Mouse (Mus musculus) heart, embryonic 11.5 days (tissue): ENCODE measurements around the gene Wdr47. TPM values are rescaled to one million over a fixed set of nuclear protein-coding genes. Genes with fewer than 3 reads are reported as not detected.
A peak's percentile ranks its signal among the peaks of the same experiment; 100 is the strongest.
"Not testable (repeated sequence)": the region's sequence is repeated elsewhere in the genome, so short reads cannot be mapped to it uniquely, and the experiment has no call there.

ENCODE experiments used
- ATAC-seq: fragments of 200-750 bp; cut with Nextera tagmentation; replicated peaks from 2 replicates; pipeline ENCODE4 v1.8.0; 2017; ENCODE audit warnings: moderate library complexity; ENCODE audit not compliant: insufficient number of reproducible peaks, low FRiP score, low TSS enrichment
- H3K27ac ChIP-seq: fragments of 300-500 bp; sonication (generic); 2 replicates; pipeline ENCODE4 v1.5.1; 2014; ENCODE audit warnings: mild to moderate bottlenecking, low read depth, low read length
- H3K27me3 ChIP-seq: fragments of 300-500 bp; sonication (generic); 2 replicates; pipeline ENCODE4 v1.6.1; 2014; ENCODE audit warnings: mild to moderate bottlenecking, low read length, mixed read lengths; ENCODE audit not compliant: control insufficient read depth, insufficient read depth
- H3K36me3 ChIP-seq: fragments of 300-500 bp; sonication (generic); 2 replicates; pipeline ENCODE4 v1.6.1; 2014; ENCODE audit warnings: mild to moderate bottlenecking, low read length, moderate library complexity, mixed read lengths; ENCODE audit not compliant: control insufficient read depth, insufficient read depth
- H3K4me1 ChIP-seq: fragments of 300-500 bp; sonication (generic); 2 replicates; pipeline ENCODE4 v1.6.1; 2014; ENCODE audit warnings: low read length; ENCODE audit not compliant: control insufficient read depth, insufficient read depth
- H3K4me2 ChIP-seq: fragments of 300-500 bp; sonication (generic); 2 replicates; pipeline ENCODE4 v1.6.1; 2014; ENCODE audit warnings: mild to moderate bottlenecking, moderate library complexity
- H3K4me3 ChIP-seq: fragments of 300-500 bp; sonication (generic); 2 replicates; pipeline ENCODE4 v1.5.1; 2014; ENCODE audit warnings: low read depth, low read length
- H3K9ac ChIP-seq: fragments of 300-500 bp; sonication (generic); 2 replicates; pipeline ENCODE4 v1.6.1; 2014; ENCODE audit warnings: mild to moderate bottlenecking, low read depth, low read length, moderate library complexity
- H3K9me3 ChIP-seq: fragments of 300-500 bp; sonication (generic); replicated peaks from 2 replicates; pipeline ENCODE4 v1.6.1; 2016; ENCODE audit warnings: low read length; ENCODE audit not compliant: control insufficient read depth
- WGBS: fragments of 180-500 bp; shearing (Covaris S2); extraction: QIAGEN DNeasy Blood & Tissue Kit; methylation state at CpG from one replicate; pipeline ENCODE4 v1.1.7; 2014; ENCODE audit not compliant: insufficient replicate concordance; 5-methylcytosine and 5-hydroxymethylcytosine counted together
- polyA plus RNA-seq: library from polyadenylated mRNA; unstranded; fragments of >200 nt; fragmentation: Nextera tagmentation; extraction: Ambion mirVana; gene quantifications from 2 replicates; pipeline ENCODE4 v1.2.1, GENCODE M21; 2014

Gene Wdr47
- polyA plus RNA-seq, 1 experiment from 2014 or later = 7.5 TPM

DNA sequence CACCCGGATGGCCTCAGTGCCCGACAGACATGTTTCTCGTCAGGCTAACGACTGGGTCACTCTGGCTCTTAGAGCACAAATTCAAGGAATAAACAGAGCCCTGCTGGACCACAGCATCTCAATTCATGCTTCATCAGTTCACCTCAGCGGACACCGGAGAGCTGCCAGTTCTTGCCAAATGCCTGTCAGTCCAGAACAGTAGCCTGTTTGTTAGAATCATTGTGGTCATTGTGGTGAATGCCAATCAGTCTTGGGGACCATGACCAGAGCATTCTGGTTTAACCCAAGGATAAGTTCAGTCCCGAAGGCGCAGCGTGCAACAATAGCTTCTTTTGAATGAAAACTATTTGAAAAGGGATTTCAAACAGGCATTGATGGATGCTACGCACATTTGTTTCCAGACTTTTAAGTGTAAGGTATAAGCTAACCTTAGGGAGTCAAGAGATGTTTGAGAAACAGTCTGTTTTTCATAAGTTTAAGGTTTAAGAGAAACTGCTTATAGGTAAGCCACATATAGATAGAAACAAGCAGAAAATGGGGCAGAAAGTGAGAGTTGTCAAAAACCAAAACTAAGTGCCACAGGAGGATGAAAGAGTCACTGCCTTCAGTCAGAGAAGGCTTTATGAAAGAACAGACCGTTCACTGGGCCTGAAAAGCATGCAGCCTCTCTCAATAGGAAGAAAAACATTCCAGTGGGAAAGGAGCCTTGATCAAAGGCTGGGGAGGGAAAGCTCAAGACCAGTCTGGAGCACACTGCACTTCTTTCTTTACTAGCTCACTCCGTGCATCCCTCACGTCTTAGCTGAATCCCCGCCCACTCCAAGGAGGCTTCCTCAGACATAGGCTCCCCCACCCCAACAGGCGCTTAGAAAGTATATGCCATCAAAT, 22.8 kb upstream of the Wdr47 start:
- Histone ChIP-seq H3K9ac (no peak overlapping the region), H3K4me2 (no peak overlapping the region), H3K36me3 (no peaks in the 10 kb centered on the region), H3K4me1 (peaks cover 8% of the 10 kb centered on the region), H3K27me3 (0 out of 2 replicates have a peak, but pooled peaks cover 2% of the 10 kb centered on the region), H3K27ac (no peak overlapping the region), H3K9me3 (no peaks in the 10 kb centered on the region), H3K4me3 (no peak overlapping the region)
- WGBS = 57% methylated on average over 15 of the region's 15 CpGs
- no peak for ATAC-seq

DNA sequence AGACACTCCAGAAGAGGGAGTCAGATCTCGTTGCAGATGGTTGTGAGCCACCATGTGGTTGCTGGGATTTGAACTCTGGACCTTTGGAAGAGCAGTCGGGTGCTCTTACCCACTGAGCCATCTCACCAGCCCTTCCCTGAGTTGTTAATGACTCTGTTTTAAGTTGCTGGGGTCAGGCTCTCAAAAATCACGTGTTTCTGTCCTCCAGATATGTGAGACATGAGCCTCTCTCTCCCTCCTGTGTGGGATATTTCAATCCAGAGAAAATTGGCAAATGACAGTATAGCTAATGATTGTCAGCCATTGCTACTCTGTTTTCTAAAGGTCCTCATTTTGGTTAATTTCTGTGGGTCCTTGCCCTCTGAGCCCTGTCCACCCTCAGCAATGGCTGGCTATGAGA, 21.4 kb upstream of the Wdr47 start:
- not testable (repeated sequence) for H3K27me3 ChIP-seq, ATAC-seq, H3K9ac ChIP-seq, H3K9me3 ChIP-seq, H3K4me1 ChIP-seq, H3K4me3 ChIP-seq, H3K27ac ChIP-seq, H3K36me3 ChIP-seq, H3K4me2 ChIP-seq
- WGBS = 60% methylated on average over 2 of the region's 3 CpGs

DNA sequence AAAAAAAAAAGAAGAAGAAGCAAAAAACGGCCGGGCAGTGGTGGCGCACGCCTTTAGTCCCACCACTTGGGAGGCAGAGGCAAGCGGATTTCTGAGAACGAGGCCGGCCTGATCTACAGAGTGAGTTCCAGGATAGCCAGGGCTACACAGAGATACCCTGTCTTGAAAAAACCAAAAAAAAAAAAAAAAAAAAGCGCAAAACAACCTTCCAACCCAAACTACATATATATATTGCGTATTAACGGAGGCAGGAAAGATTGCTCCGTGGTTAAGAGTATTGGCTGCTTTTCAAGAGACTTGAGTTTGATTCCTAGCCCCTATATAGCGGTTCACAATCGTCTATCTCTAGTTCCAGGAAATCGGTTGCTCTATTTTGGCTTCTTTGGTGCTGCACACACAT, 20.3 kb upstream of the Wdr47 start:
- Histone ChIP-seq H3K36me3 (no peaks in the 10 kb centered on the region), H3K9me3 (no peaks in the 10 kb centered on the region), H3K4me2 (peak overlapping the region; percentile 78), H3K4me3 (peak overlapping the region; percentile 78), H3K4me1 (peaks cover 8% of the 10 kb centered on the region), H3K9ac (no peak overlapping the region), H3K27me3 (0 out of 2 replicates have a peak, but pooled peaks cover 2% of the 10 kb centered on the region), H3K27ac (no peak overlapping the region)
- 87% methylated on average over 14 of the region's 14 CpGs for WGBS
- ATAC-seq = no peak

DNA sequence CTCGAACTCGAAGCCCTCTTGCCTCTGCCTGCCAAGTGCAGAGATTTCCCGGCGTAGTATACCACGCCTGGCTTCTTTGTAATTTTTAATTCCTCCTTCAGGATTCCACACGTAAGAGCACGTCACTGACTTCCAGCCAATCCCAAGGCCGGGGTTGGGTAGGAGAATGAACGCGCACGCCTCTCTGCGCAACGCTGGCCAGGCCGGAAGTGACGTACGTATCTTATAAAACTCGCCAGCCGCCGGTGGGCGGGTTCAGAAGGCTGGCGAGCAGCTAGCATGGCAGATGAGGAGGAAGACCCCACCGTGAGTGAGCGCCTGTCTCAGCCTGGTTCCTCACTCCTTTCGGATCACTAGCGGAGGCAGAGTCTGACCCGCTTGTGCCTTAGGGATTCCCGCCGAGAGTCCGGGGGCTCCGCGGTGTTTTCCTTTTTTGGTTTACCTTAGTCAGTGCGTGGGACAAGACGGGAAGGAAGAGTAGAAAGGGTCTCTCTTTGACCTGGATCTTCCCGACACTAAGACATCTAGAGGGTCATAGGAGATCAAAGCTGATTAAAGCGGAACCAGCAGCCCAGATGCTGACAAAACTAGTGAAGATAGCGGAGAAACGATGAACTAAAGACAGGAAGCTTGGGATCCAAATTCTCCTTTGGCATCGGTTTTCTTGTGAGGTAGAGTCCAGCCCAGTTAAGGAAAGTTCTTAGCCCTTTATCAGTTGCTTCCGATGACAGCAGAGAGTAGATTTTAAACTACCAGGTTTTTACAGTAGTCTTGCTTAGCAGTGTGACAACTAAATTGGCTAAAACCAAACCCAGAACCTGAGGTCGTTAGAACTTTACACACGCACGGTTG, 19.4 kb upstream of the Wdr47 start, which contains the start of gene Taf13:
Gene Taf13, plus strand, starts transcription at position 256 of the 852 bp plus-strand sequence.
- H3K27me3 ChIP-seq = 0 out of 2 replicates have a peak, but pooled peaks cover 2% of the 10 kb centered on the region
- peak within 1 kb of the TSS; percentile 78 for H3K4me2 ChIP-seq
- H3K9me3 ChIP-seq = no peaks in the 10 kb centered on the region
- H3K4me3 ChIP-seq = peak within 1 kb of the TSS; percentile 78
- no peaks in the 10 kb centered on the region for H3K36me3 ChIP-seq
- H3K27ac ChIP-seq = peak within 1 kb of the TSS; percentile 65; the same call in 1 of the 2 replicates
- peak; percentile 97 for ATAC-seq
- peak within 1 kb of the TSS; percentile 87 for H3K9ac ChIP-seq
- 2% methylated on average over 42 of the region's 42 CpGs for WGBS
- peaks cover 8% of the 10 kb centered on the region for H3K4me1 ChIP-seq

DNA sequence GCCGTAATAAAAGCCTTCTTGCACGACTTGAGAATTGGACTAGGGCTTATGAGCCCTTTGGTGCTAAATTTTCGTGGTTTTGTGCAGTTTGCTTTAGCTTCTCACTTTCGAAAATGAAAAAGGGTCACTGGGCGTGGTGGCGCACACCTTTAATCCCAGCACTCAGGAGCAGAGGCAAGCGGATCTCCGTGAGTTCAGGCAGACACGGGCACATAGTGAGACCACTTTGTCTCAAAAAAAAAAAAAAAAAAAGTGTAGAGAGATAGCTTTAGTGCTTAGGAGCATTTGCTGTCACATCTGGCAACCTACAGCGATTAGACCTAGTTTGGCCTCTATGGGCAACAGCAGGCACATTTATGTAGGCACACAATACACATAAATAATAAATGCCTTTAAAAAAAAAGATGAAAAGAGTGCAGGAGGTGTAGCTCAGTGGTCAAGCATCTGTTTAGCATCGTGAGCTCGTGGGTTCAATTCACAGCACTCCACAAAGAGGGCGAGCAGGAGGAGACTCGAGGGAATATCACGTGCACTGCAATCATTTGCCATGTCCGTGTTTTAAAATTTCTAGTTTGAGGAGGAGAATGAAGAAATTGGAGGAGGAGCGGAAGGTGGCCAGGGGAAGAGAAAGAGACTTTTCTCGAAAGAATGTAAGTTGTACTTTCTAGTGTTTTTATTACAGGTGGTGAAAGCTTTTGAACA, 18.6 kb upstream of the Wdr47 start:
- Histone ChIP-seq H3K9me3 (no peaks in the 10 kb centered on the region), H3K36me3 (no peaks in the 10 kb centered on the region), H3K4me3 (peak overlapping the region; percentile 78), H3K4me2 (peak overlapping the region; percentile 78), H3K27me3 (0 out of 2 replicates have a peak, but pooled peaks cover 2% of the 10 kb centered on the region), H3K9ac (peak overlapping the region; percentile 87), H3K27ac (no peak overlapping the region), H3K4me1 (peaks cover 8% of the 10 kb centered on the region)
- 50% methylated on average over 18 of the region's 18 CpGs for WGBS
- ATAC-seq = no peak

DNA sequence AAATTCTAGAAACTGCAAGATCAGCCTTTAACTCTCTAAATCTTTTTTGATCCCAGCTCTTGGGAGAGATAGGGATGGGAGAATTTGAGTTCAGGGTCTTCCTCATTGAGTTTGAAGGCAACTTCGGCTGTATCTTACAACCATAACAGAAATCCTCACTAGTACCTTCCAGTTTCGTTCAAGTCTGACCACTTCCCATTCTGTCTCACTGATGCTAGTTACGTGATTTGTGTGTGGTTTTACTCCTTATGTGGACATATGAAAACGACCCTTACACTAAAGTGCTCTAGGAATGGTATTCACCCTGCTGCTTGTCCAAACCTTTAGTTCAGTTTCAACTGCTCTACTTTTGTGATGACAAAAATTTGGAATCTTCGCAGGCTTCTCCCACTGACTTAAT, 17.1 kb upstream of the Wdr47 start:
- Histone ChIP-seq H3K9me3 (no peaks in the 10 kb centered on the region), H3K27ac (no peak overlapping the region), H3K4me1 (peaks cover 8% of the 10 kb centered on the region), H3K9ac (no peak overlapping the region), H3K4me3 (no peak overlapping the region), H3K36me3 (peaks cover 5% of the 10 kb centered on the region; the same call in 1 of the 2 replicates), H3K4me2 (no peak overlapping the region), H3K27me3 (0 out of 2 replicates have a peak, but pooled peaks cover 2% of the 10 kb centered on the region)
- no peak for ATAC-seq
- WGBS = 80% methylated on average over 5 of the region's 5 CpGs

DNA sequence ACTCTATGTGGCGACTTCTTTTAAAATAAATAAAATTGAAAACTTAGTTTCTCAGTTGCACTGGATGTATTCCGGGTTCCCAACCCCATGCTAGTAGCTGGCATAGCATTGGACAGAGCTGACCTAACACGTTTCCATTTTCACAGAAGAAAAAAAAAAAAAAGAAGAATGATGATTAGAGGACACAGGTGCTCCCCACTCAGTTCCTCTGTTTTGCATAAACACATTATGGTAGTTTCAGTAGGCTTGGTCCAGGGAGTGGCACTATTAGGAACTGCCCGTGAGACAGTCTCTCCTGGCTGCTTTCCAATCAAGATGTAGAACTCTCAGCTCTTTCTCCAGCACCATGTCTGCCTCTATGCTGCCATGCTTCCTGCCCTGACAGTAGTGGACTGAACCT, 6.5 kb upstream of the Wdr47 start:
- H3K27me3 ChIP-seq = no peaks in the 10 kb centered on the region
- no peaks in the 10 kb centered on the region for H3K36me3 ChIP-seq
- no peak overlapping the region for H3K9ac ChIP-seq
- WGBS = 77% methylated on average over 4 of the region's 4 CpGs
- H3K9me3 ChIP-seq = no peaks in the 10 kb centered on the region
- no peak overlapping the region for H3K27ac ChIP-seq
- no peak overlapping the region for H3K4me2 ChIP-seq
- H3K4me1 ChIP-seq = no peaks in the 10 kb centered on the region
- no peak for ATAC-seq
- no peak overlapping the region for H3K4me3 ChIP-seq

DNA sequence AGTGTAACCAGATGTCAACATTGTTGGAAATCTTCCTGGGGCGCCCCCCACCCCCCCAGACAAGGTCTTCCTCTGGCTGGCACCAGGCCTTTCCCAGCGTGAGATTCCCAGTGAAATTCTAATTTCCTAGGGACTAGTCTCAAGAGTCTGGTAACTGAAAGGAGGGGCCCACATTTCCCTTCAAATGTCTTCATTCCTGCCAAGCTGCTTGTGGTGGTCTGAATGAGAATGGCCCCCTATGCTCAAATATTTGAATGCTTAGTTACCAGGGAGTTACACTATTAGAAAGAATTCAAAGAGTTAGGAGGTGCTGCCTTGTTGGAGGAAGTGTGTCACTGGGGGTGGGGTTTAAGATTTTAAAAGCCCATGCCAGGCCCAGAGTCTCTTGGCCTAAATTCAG, 2.6 kb upstream of the Wdr47 start:
- H3K27ac ChIP-seq = no peak overlapping the region
- no peak overlapping the region for H3K9ac ChIP-seq
- no peaks in the 10 kb centered on the region for H3K27me3 ChIP-seq
- H3K4me1 ChIP-seq = no peaks in the 10 kb centered on the region
- H3K9me3 ChIP-seq = no peaks in the 10 kb centered on the region
- ATAC-seq = no peak
- no peak overlapping the region for H3K4me3 ChIP-seq
- WGBS = 54% methylated on average over 2 of the region's 2 CpGs
- no peak overlapping the region for H3K4me2 ChIP-seq
- H3K36me3 ChIP-seq = no peaks in the 10 kb centered on the region
